ENCODE assay signal across 11 mouse cellular contexts in the genomic region with DNA sequence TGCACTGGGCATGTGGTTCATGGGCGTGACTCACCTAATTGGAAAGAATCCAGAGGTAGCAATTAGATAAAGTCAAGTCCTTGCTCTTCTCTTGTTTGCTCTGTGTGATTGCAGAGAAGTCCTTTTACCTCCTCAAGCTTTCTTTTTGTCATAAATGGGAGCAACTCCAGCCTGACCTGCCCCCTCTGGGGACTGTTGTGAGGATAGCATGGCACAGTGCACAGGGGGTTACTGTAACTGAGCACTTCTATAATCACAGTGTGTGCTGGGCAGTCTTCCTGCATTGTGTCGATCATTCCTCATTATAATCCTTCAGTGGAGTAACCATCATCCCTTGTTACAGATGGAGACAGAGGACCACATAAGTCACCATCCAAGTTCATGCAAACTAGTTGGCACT.
"Had no signal": no experiment of that assay in that cellular context is flagged by ENCODE, and none has a peak within 500 bp of the region (broad histone marks: within the 10 kb centered on the region; RNA-seq: fewer than 3 reads in every experiment).

No protein-coding gene starts in this region.

- H3K36me3 ChIP-seq: limb, embryonic 13.5 days; midbrain, embryonic 12.5 days; stomach, embryonic 15.5 days had no signal

- ATAC-seq: midbrain, embryonic 16.5 days had no signal

- H3K4me2 ChIP-seq: limb, embryonic 13.5 days; midbrain, embryonic 12.5 days; stomach, embryonic 15.5 days had no signal

- H3K27me3 ChIP-seq: limb, embryonic 13.5 days; midbrain, embryonic 12.5 days; stomach, embryonic 15.5 days had no signal

- H3K9ac ChIP-seq: limb, embryonic 13.5 days; liver, embryonic 14.5 days; midbrain, embryonic 12.5 days; stomach, embryonic 15.5 days had no signal

- H3K4me1 ChIP-seq: limb, embryonic 13.5 days; midbrain, embryonic 12.5 days; stomach, embryonic 15.5 days had no signal

- H3K27ac ChIP-seq: limb, embryonic 13.5 days; liver, embryonic 14.5 days; midbrain, embryonic 12.5 days; stomach, embryonic 15.5 days had no signal

- H3K9me3 ChIP-seq: limb, embryonic 13.5 days; midbrain, embryonic 12.5 days; stomach, embryonic 15.5 days had no signal

- H3K4me3 ChIP-seq: limb, embryonic 13.5 days; midbrain, embryonic 12.5 days; stomach, embryonic 15.5 days had no signal

- DNase-seq: kidney, postnatal 25 days; left cerebral cortex, postnatal 4 days; lung, adult 18-20 months; right cerebral cortex, postnatal 14 days; thymus, adult 2 months; thymus, postnatal 25 days had no signal
